ENCODE assay signal across 20 mouse cellular contexts in the genomic region with DNA sequence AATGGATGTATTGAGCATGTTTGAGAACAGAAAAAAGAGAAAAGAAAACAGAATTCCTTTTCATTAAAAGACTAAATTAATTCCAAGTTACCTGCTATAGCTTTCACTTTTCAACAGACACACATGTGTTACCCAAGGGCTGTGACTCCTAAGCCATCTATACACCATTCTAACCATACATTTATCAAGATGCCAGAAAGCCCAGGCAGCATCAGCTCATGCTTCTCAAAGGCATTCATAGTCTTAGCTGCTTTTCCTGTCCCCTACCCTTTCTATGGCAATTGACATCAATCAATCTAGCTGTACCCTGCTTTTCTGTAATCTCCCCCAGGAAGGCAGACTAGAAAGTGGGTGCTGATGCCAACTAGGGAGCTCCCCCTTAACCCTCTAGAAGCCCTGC. TPM values are rescaled to one million over a fixed set of nuclear protein-coding genes. Genes with fewer than 3 reads are reported as not detected.
"Had no signal": no experiment of that assay in that cellular context is flagged by ENCODE, and none has a peak within 500 bp of the region (broad histone marks: within the 10 kb centered on the region; RNA-seq: fewer than 3 reads in every experiment).

No protein-coding gene starts in this region.

- H3K4me2 ChIP-seq: lung, embryonic 15.5 days; midbrain, embryonic 13.5 days; neural tube, embryonic 13.5 days had no signal

- H3K4me3 ChIP-seq: left cerebral cortex, adult 2 months; lung, embryonic 15.5 days; megakaryocyte, embryonic 14.5 days; midbrain, embryonic 10.5 days; midbrain, embryonic 13.5 days; myocyte; neural tube, embryonic 13.5 days had no signal

- ATAC-seq: intestine, embryonic 16.5 days; midbrain, embryonic 13.5 days; midbrain, embryonic 16.5 days had no signal

- H3K36me3 ChIP-seq: lung, embryonic 15.5 days; midbrain, embryonic 10.5 days had no signal

- H3K27ac ChIP-seq: left cerebral cortex, adult 2 months; lung, embryonic 15.5 days; midbrain, embryonic 10.5 days; midbrain, embryonic 13.5 days; neural tube, embryonic 13.5 days had no signal

- H3K4me1 ChIP-seq: lung, embryonic 15.5 days had no signal

- DNase-seq: kidney, adult 2 months; kidney, postnatal 10 days; kidney, postnatal 36 days; layer of hippocampus, postnatal 36 days; lung, adult 18-20 months; lung, postnatal 10 days; lung, postnatal 36 days; thymus, adult 18-20 months; thymus, postnatal 36 days had no signal

- H3K9me3 ChIP-seq: lung, embryonic 15.5 days; megakaryocyte, embryonic 14.5 days; midbrain, embryonic 10.5 days; midbrain, embryonic 13.5 days; neural tube, embryonic 13.5 days had no signal

- H3K27me3 ChIP-seq: lung, embryonic 15.5 days; midbrain, embryonic 13.5 days had no signal

- H3K9ac ChIP-seq: lung, embryonic 15.5 days; midbrain, embryonic 13.5 days; neural tube, embryonic 13.5 days had no signal

RNA-seq across cellular contexts. Expression of a gene that starts 59.2 kb away (rescaled TPM):
- total RNA-seq: monocyte, adult 5-6 weeks; neutrophil, adult 5-6 weeks had no signal
